Mouse (Mus musculus) embryonic facial prominence, embryonic 15.5 days (tissue): ENCODE data around the gene Prss56. TPM values are rescaled to one million over a fixed set of nuclear protein-coding genes. Genes with fewer than 3 reads are reported as not detected.

Experiments used
- ATAC-seq: fragments of 200-750 bp; cut with Nextera tagmentation; 2 replicates; pipeline ENCODE4 v1.8.0; 2017; ENCODE audit warnings: low read depth, moderate TSS enrichment; ENCODE audit not compliant: insufficient number of reproducible peaks, low FRiP score, low TSS enrichment
- H3K27ac ChIP-seq: fragments of 300-500 bp; sonication (generic); replicated peaks from 2 replicates; pipeline ENCODE4 v1.5.1; 2015; ENCODE audit warnings: mild to moderate bottlenecking, inconsistent platforms
- H3K27me3 ChIP-seq: fragments of 300-500 bp; sonication (generic); 2 replicates; pipeline ENCODE4 v1.6.1; 2015; ENCODE audit warnings: inconsistent platforms
- H3K36me3 ChIP-seq: fragments of 300-500 bp; sonication (generic); 2 replicates; pipeline ENCODE4 v1.6.1; 2015; ENCODE audit warnings: mild to moderate bottlenecking, inconsistent platforms
- H3K4me1 ChIP-seq: fragments of 300-500 bp; sonication (generic); 2 replicates; pipeline ENCODE4 v1.6.1; 2015; ENCODE audit warnings: inconsistent platforms
- H3K4me2 ChIP-seq: fragments of 300-500 bp; sonication (generic); replicated peaks from 2 replicates; pipeline ENCODE4 v1.6.1; 2015; ENCODE audit warnings: mild to moderate bottlenecking, inconsistent platforms
- H3K4me3 ChIP-seq: fragments of 300-500 bp; sonication (generic); replicated peaks from 2 replicates; pipeline ENCODE4 v1.5.1; 2015; ENCODE audit warnings: mild to moderate bottlenecking, inconsistent platforms
- H3K9ac ChIP-seq: fragments of 300-500 bp; sonication (generic); 2 replicates; pipeline ENCODE4 v1.6.1; 2015; ENCODE audit warnings: inconsistent platforms
- H3K9me3 ChIP-seq: fragments of 300-500 bp; sonication (generic); replicated peaks from 2 replicates; pipeline ENCODE4 v1.6.1; 2016; ENCODE audit warnings: inconsistent platforms
- WGBS: fragments of 180-500 bp; shearing (Covaris S2); methylation state at CpG from one replicate; pipeline ENCODE4 v1.1.7; 2015; 5-methylcytosine and 5-hydroxymethylcytosine counted together
- polyA plus RNA-seq: library from polyadenylated mRNA; unstranded; fragments of >200 nt; fragmentation: Nextera tagmentation; extraction: Ambion mirVana; gene quantifications from 2 replicates; pipeline ENCODE4 v1.2.1, GENCODE M21; 2015

The Prss56 gene
- polyA plus RNA-seq, 1 experiment from 2014 or later, result 0.21 TPM

- Histone ChIP-seq H3K36me3 (no peaks in the 10 kb centered on the region), H3K9ac (peak overlapping the region; percentile 45), H3K27ac (no peak overlapping the region), H3K4me1 (peaks cover 30% of the 10 kb centered on the region), H3K4me2 (peak overlapping the region; percentile 97), H3K27me3 (peaks cover 70% of the 10 kb centered on the region), H3K9me3 (no peaks in the 10 kb centered on the region), H3K4me3 (peak overlapping the region; percentile 63)
- ATAC-seq, result no peak
- 2% methylated on average over 54 of the region's 54 CpGs for WGBS
Measured at GRCm38 (mm10) chr1:87186261-87187036, 3.3 kb downstream of the Prss56 start.

- no peak for ATAC-seq
- Histone ChIP-seq H3K27me3 (peaks cover 66% of the 10 kb centered on the region), H3K4me1 (peaks cover 30% of the 10 kb centered on the region), H3K27ac (no peak overlapping the region), H3K9ac (peak overlapping the region; percentile 45), H3K36me3 (no peaks in the 10 kb centered on the region), H3K9me3 (no peaks in the 10 kb centered on the region), H3K4me2 (peak overlapping the region; percentile 97), H3K4me3 (peak overlapping the region; percentile 63)
- WGBS, result 0% methylated on average over 15 of the region's 15 CpGs
Measured at GRCm38 (mm10) chr1:87187037-87187355, 3.9 kb downstream of the Prss56 start.

- Histone ChIP-seq H3K27ac (0 out of 2 replicates have a peak within 1 kb of the TSS, but pooled peaks have one; percentile 5), H3K9ac (no peak within 1 kb of the TSS), H3K4me3 (peak within 1 kb of the TSS; percentile 2; the same call in 1 of the 2 replicates), H3K9me3 (no peaks in the 10 kb centered on the region), H3K4me2 (no peak within 1 kb of the TSS), H3K4me1 (peaks cover 21% of the 10 kb centered on the region), H3K36me3 (no peaks in the 10 kb centered on the region), H3K27me3 (peaks cover 33% of the 10 kb centered on the region)
- peak; percentile 71 for ATAC-seq
- 17% methylated on average over 4 of the region's 4 CpGs for WGBS
Measured at GRCm38 (mm10) chr1:87190429-87190828, 7.3 kb downstream of the Prss56 start, which contains the start of gene Chrnd. Chrnd (plus strand) TSS chr1:87190607.

GRCm38 (mm10) chr1:87197296-87197695 lies 14.2 kb downstream of the Prss56 start:
- no peak overlapping the region for H3K4me2 ChIP-seq
- no peaks in the 10 kb centered on the region for H3K9me3 ChIP-seq
- no peak overlapping the region for H3K4me3 ChIP-seq
- H3K9ac ChIP-seq, result no peak overlapping the region
- WGBS, result 75% methylated on average over 9 of the region's 9 CpGs
- H3K36me3 ChIP-seq, result no peaks in the 10 kb centered on the region
- no peak overlapping the region for H3K27ac ChIP-seq
- ATAC-seq, result no peak
- no peaks in the 10 kb centered on the region for H3K27me3 ChIP-seq
- H3K4me1 ChIP-seq, result no peaks in the 10 kb centered on the region

GRCm38 (mm10) chr1:87198119-87199065 lies 15.3 kb downstream of the Prss56 start:
- Histone ChIP-seq H3K27ac (no peak overlapping the region), H3K9me3 (no peaks in the 10 kb centered on the region), H3K36me3 (no peaks in the 10 kb centered on the region), H3K27me3 (no peaks in the 10 kb centered on the region), H3K4me2 (no peak overlapping the region), H3K4me3 (no peak overlapping the region), H3K4me1 (no peaks in the 10 kb centered on the region), H3K9ac (no peak overlapping the region)
- ATAC-seq, result no peak
- WGBS, result 74% methylated on average over 12 of the region's 12 CpGs

GRCm38 (mm10) chr1:87200811-87201210 lies 17.7 kb downstream of the Prss56 start:
- no peak overlapping the region for H3K4me3 ChIP-seq
- no peak overlapping the region for H3K27ac ChIP-seq
- H3K36me3 ChIP-seq, result no peaks in the 10 kb centered on the region
- no peaks in the 10 kb centered on the region for H3K4me1 ChIP-seq
- ATAC-seq, result no peak
- no peak overlapping the region for H3K9ac ChIP-seq
- 39% methylated on average over 2 of the region's 2 CpGs for WGBS
- no peak overlapping the region for H3K4me2 ChIP-seq
- no peaks in the 10 kb centered on the region for H3K9me3 ChIP-seq
- peaks cover 5% of the 10 kb centered on the region; the same call in 1 of the 2 replicates for H3K27me3 ChIP-seq

- Histone ChIP-seq H3K27ac (no peak overlapping the region), H3K4me2 (no peak overlapping the region), H3K9me3 (no peaks in the 10 kb centered on the region), H3K36me3 (no peaks in the 10 kb centered on the region), H3K9ac (no peak overlapping the region), H3K4me1 (no peaks in the 10 kb centered on the region), H3K27me3 (peaks cover 15% of the 10 kb centered on the region), H3K4me3 (no peak overlapping the region)
- WGBS, result 55% methylated on average over 1 of the region's 1 CpGs
- ATAC-seq, result no peak
Measured at GRCm38 (mm10) chr1:87201848-87202247, 18.7 kb downstream of the Prss56 start.

- Histone ChIP-seq H3K4me1 (no peaks in the 10 kb centered on the region), H3K27ac (no peak overlapping the region), H3K4me2 (no peak overlapping the region), H3K36me3 (no peaks in the 10 kb centered on the region), H3K27me3 (peaks cover 30% of the 10 kb centered on the region), H3K9me3 (no peaks in the 10 kb centered on the region), H3K4me3 (no peak overlapping the region), H3K9ac (no peak overlapping the region)
- no peak for ATAC-seq
- WGBS, result 79% methylated on average over 5 of the region's 5 CpGs
Measured at GRCm38 (mm10) chr1:87203779-87204178, 20.7 kb downstream of the Prss56 start.

- 87% methylated on average over 7 of the region's 7 CpGs for WGBS
- peak within 1 kb of the TSS; percentile 65 for H3K27ac ChIP-seq
- H3K9ac ChIP-seq, result no peak within 1 kb of the TSS
- no peak within 1 kb of the TSS for H3K4me3 ChIP-seq
- H3K4me1 ChIP-seq, result no peaks in the 10 kb centered on the region
- ATAC-seq, result no peak
- no peaks in the 10 kb centered on the region for H3K36me3 ChIP-seq
- no peaks in the 10 kb centered on the region for H3K9me3 ChIP-seq
- H3K27me3 ChIP-seq, result peaks cover 30% of the 10 kb centered on the region
- H3K4me2 ChIP-seq, result no peak within 1 kb of the TSS
Measured at GRCm38 (mm10) chr1:87204465-87204864, 21.4 kb downstream of the Prss56 start, which contains the start of gene Chrng. Chrng (plus strand) TSS chr1:87204657.

GRCm38 (mm10) chr1:87205038-87205437 lies 21.9 kb downstream of the Prss56 start:
- no peaks in the 10 kb centered on the region for H3K9me3 ChIP-seq
- H3K36me3 ChIP-seq, result no peaks in the 10 kb centered on the region
- no peak overlapping the region for H3K4me3 ChIP-seq
- WGBS, result 39% methylated on average over 6 of the region's 6 CpGs
- ATAC-seq, result no peak
- H3K27me3 ChIP-seq, result peaks cover 30% of the 10 kb centered on the region
- no peak overlapping the region for H3K9ac ChIP-seq
- H3K27ac ChIP-seq, result peak overlapping the region; percentile 65
- H3K4me1 ChIP-seq, result no peaks in the 10 kb centered on the region
- no peak overlapping the region for H3K4me2 ChIP-seq

GRCm38 (mm10) chr1:87205502-87205901 lies 22.4 kb downstream of the Prss56 start:
- no peak overlapping the region for H3K9ac ChIP-seq
- H3K27me3 ChIP-seq, result peaks cover 30% of the 10 kb centered on the region
- no peaks in the 10 kb centered on the region for H3K36me3 ChIP-seq
- no peaks in the 10 kb centered on the region for H3K4me1 ChIP-seq
- no peak overlapping the region for H3K4me3 ChIP-seq
- peak overlapping the region; percentile 65; the same call in 1 of the 2 replicates for H3K27ac ChIP-seq
- peak; percentile 74 for ATAC-seq
- WGBS, result 34% methylated on average over 3 of the region's 3 CpGs
- H3K4me2 ChIP-seq, result no peak overlapping the region
- no peaks in the 10 kb centered on the region for H3K9me3 ChIP-seq
